Mouse (Mus musculus) lung, postnatal 25 days (tissue): Measurements from ENCODE around the gene Zfp74.
"Not testable (repeated sequence)": the region's sequence is repeated elsewhere in the genome, so short reads cannot be mapped to it uniquely, and the experiment has no call there.

Experiments
- DNase-seq: peaks from one replicate; pipeline ENCODE4 v3.0.0; 2022; ENCODE audit warnings: low spot score

The Zfp74 gene

GRCm38 (mm10) chr7:29953513-29954401 is at the start of gene Zfp74:
TSS of gene Zfp74 (minus strand) at chr7:29954089.
- DNase-seq: peak; percentile 80

- no peak for DNase-seq
Measured at GRCm38 (mm10) chr7:30000601-30001000, 46.7 kb upstream of the Zfp74 start.

- DNase-seq: no peak
Measured at GRCm38 (mm10) chr7:29995134-29995533, 41.2 kb upstream of the Zfp74 start.

- DNase-seq: no peak
Measured at GRCm38 (mm10) chr7:29993340-29993739, 39.5 kb upstream of the Zfp74 start.

GRCm38 (mm10) chr7:29992698-29993097 is 38.8 kb upstream of the Zfp74 start:
- DNase-seq: no peak

GRCm38 (mm10) chr7:29989031-29989430 is 35.1 kb upstream of the Zfp74 start:
- DNase-seq: no peak

- DNase-seq: no peak
Measured at GRCm38 (mm10) chr7:29987551-29987950, 33.7 kb upstream of the Zfp74 start.

- no peak for DNase-seq
Measured at GRCm38 (mm10) chr7:29986101-29986500, 32.2 kb upstream of the Zfp74 start.

GRCm38 (mm10) chr7:29983690-29984380 is 29.9 kb upstream of the Zfp74 start, which contains the start of gene Zfp568:
TSS of gene Zfp568 (plus strand) at chr7:29983955.
- peak; percentile 95 for DNase-seq

- no peak for DNase-seq
Measured at GRCm38 (mm10) chr7:29983340-29983689, 29.4 kb upstream of the Zfp74 start.

- no peak for DNase-seq
Measured at GRCm38 (mm10) chr7:29982931-29983330, 29.0 kb upstream of the Zfp74 start.

- no peak for DNase-seq
Measured at GRCm38 (mm10) chr7:29982341-29982740, 28.5 kb upstream of the Zfp74 start.

GRCm38 (mm10) chr7:29981860-29982259 is 28.0 kb upstream of the Zfp74 start:
- DNase-seq: no peak

GRCm38 (mm10) chr7:29981455-29981854 is 27.6 kb upstream of the Zfp74 start:
- no peak for DNase-seq

GRCm38 (mm10) chr7:29980761-29981160 is 26.9 kb upstream of the Zfp74 start:
- DNase-seq: no peak

- no peak for DNase-seq
Measured at GRCm38 (mm10) chr7:29970686-29971085, 16.8 kb upstream of the Zfp74 start.

GRCm38 (mm10) chr7:29965115-29965810 is 11.4 kb upstream of the Zfp74 start:
- not testable (repeated sequence) for DNase-seq

GRCm38 (mm10) chr7:29959004-29959403 is 5.1 kb upstream of the Zfp74 start:
- DNase-seq: no peak

GRCm38 (mm10) chr7:29958125-29958724 is 4.3 kb upstream of the Zfp74 start:
- DNase-seq: no peak

- peak; percentile 34 for DNase-seq
Measured at GRCm38 (mm10) chr7:29956257-29956656, 2.4 kb upstream of the Zfp74 start.

- peak; percentile 52 for DNase-seq
Measured at GRCm38 (mm10) chr7:29954731-29955130, 842 bp upstream of the Zfp74 start.

- DNase-seq: no peak
Measured at GRCm38 (mm10) chr7:29953086-29953485, 803 bp downstream of the Zfp74 start.
